Mouse (Mus musculus) left cerebral cortex, postnatal 4 days (tissue): ENCODE measurements around the gene Ltbp2. TPM values are rescaled to one million over a fixed set of nuclear protein-coding genes. Genes with fewer than 3 reads are reported as not detected.
A peak's percentile ranks its signal among the peaks of the same experiment; 100 is the strongest.

Experiments used
- DNase-seq: peaks from one replicate; pipeline ENCODE4 v3.0.0-alpha.2; 2022
- intact Hi-C: fragments of 180-260 bp; cut with DNase I; formaldehyde crosslinking; loops from one replicate; pipeline ENCODE4 v1.15.1; 2025
- total RNA-seq, 2 experiments: library from RNA; stranded (reverse); gene quantifications; 2 replicates each; pipeline ENCODE4 v1.2.3; 2021

Gene Ltbp2
- total RNA-seq, 2 experiments from 2014 or later: 0.42 to 0.54 TPM

- intact Hi-C loops: no loop called here
- no peak for DNase-seq
Observed at GRCm38 (mm10) chr12:84809033-84809432, 67.3 kb downstream of the Ltbp2 start.

- intact Hi-C loops: no loop called here
- DNase-seq: peak; percentile 37
Observed at GRCm38 (mm10) chr12:84807351-84807750, 69.0 kb downstream of the Ltbp2 start.

- intact Hi-C loops: no loop called here
- DNase-seq: no peak
Observed at GRCm38 (mm10) chr12:84806726-84807125, 69.6 kb downstream of the Ltbp2 start.

- no peak for DNase-seq
- intact Hi-C loops: no loop called here
Observed at GRCm38 (mm10) chr12:84806010-84806409, 70.3 kb downstream of the Ltbp2 start.

- intact Hi-C loops: no loop called here
- no peak for DNase-seq
Observed at GRCm38 (mm10) chr12:84805228-84805842, 71.0 kb downstream of the Ltbp2 start.

GRCm38 (mm10) chr12:84802625-84803024 lies 73.7 kb downstream of the Ltbp2 start:
- intact Hi-C loops: no loop called here

GRCm38 (mm10) chr12:84801532-84802110 lies 74.7 kb downstream of the Ltbp2 start:
- intact Hi-C loops: no loop called here
- DNase-seq: no peak

More at GRCm38 (mm10) chr12:84802625-84803024, 73.7 kb downstream of the Ltbp2 start:
- no peak for DNase-seq

- DNase-seq: no peak
- intact Hi-C loops: no loop called here
Observed at GRCm38 (mm10) chr12:84800419-84800818, 75.9 kb downstream of the Ltbp2 start.

GRCm38 (mm10) chr12:84799086-84799485 lies 77.2 kb downstream of the Ltbp2 start:
- intact Hi-C loops: no loop called here
- no peak for DNase-seq

GRCm38 (mm10) chr12:84794647-84795046 lies 81.7 kb downstream of the Ltbp2 start:
- intact Hi-C loops: no loop called here
- DNase-seq: no peak

GRCm38 (mm10) chr12:84792629-84793028 lies 83.7 kb downstream of the Ltbp2 start:
- no peak for DNase-seq
- intact Hi-C loops: no loop called here

GRCm38 (mm10) chr12:84790853-84791252 lies 85.5 kb downstream of the Ltbp2 start:
- intact Hi-C loops: no loop called here
- DNase-seq: no peak

- intact Hi-C loops: no loop called here
- DNase-seq: no peak
Observed at GRCm38 (mm10) chr12:84786091-84786490, 90.2 kb downstream of the Ltbp2 start.

- intact Hi-C loops: no loop called here
- DNase-seq: peak; percentile 93
Observed at GRCm38 (mm10) chr12:84784604-84785381, 91.5 kb downstream of the Ltbp2 start.

- intact Hi-C loops: no loop called here
- no peak for DNase-seq
Observed at GRCm38 (mm10) chr12:84776229-84776628, 100.1 kb downstream of the Ltbp2 start.

GRCm38 (mm10) chr12:84774376-84774775 lies 102.0 kb downstream of the Ltbp2 start:
- intact Hi-C loops: no loop called here
- no peak for DNase-seq

- intact Hi-C loops: no loop called here
- DNase-seq: peak; percentile 31
Observed at GRCm38 (mm10) chr12:84773476-84773875, 102.9 kb downstream of the Ltbp2 start.

- intact Hi-C loops: no loop called here
Observed at GRCm38 (mm10) chr12:84772726-84773441, 103.4 kb downstream of the Ltbp2 start, which contains the start of the genes Npc2 and Isca2. Npc2 (minus strand) TSS chr12:84773152. Isca2 (plus strand) TSS chr12:84773251.

GRCm38 (mm10) chr12:84771981-84772520 lies 104.3 kb downstream of the Ltbp2 start:
- DNase-seq: no peak
- intact Hi-C loops: no loop called here

More at GRCm38 (mm10) chr12:84772726-84773441, 103.4 kb downstream of the Ltbp2 start, which contains the start of the genes Npc2 and Isca2:
- peak; percentile 98 for DNase-seq

- intact Hi-C loops: no loop called here
Observed at GRCm38 (mm10) chr12:84769624-84770023, 106.7 kb downstream of the Ltbp2 start.

GRCm38 (mm10) chr12:84767510-84767909 lies 108.8 kb downstream of the Ltbp2 start:
- DNase-seq: no peak

More at GRCm38 (mm10) chr12:84769624-84770023, 106.7 kb downstream of the Ltbp2 start:
- DNase-seq: no peak

More at GRCm38 (mm10) chr12:84767510-84767909, 108.8 kb downstream of the Ltbp2 start:
- intact Hi-C loops: no loop called here
